Mouse (Mus musculus): ENCODE measurements around the gene Polm. TPM values are rescaled to one million over a fixed set of nuclear protein-coding genes. Genes with fewer than 3 reads are reported as not detected.

Gene Polm
- total and polyA plus RNA-seq, 2 experiments from 2014 or later: 6.2 to 10.7 TPM

DNA sequence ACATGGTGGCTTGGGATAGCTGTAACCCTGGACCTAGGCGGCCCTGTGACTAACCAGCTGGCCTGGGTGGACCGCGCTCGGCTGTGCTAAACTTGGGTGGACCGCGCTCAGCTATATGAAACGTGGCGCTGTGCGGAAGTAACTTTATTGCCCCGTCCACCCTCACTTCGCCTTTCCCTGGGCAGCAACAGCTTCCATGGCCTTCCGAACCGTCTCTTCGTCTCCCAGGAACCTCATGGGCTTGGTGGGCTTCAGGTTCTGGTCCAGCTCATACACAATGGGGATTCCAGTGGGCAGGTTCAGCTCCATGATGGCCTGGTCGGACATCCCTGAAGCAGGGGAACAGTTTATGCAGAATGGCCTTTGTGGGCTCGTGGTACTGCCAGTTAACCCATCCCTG lies 36.3 kb downstream of the Polm start:
- H3K27ac ChIP-seq (ENCODE audit: low read depth, low read length): no peak overlapping the region
- no peak for TF ChIP-seq CTCF (IDR thresholded peaks at IDR 0.05)
- no peak for DNase-seq (ENCODE audit: low spot score)
- H3K4me2 ChIP-seq (ENCODE audit: low read depth, low read length, poor library complexity, severe bottlenecking): no peak overlapping the region
- H3K4me1 ChIP-seq (ENCODE audit: insufficient read depth, low read length): 0 out of 2 replicates have a peak, but pooled peaks cover 5% of the 10 kb centered on the region
- H3K9ac ChIP-seq (replicated peaks; ENCODE audit: low read length, poor library complexity, severe bottlenecking): no peak overlapping the region
- 95% methylated on average over 16 of the region's 16 CpGs for WGBS
- no peak overlapping the region for H3K4me3 ChIP-seq (ENCODE audit: low read depth, low read length)
- ATAC-seq (ENCODE audit: low FRiP score): no peak
- peaks cover 48% of the 10 kb centered on the region for H3K36me3 ChIP-seq (ENCODE audit: insufficient read depth, low read length)
- no peaks in the 10 kb centered on the region for H3K27me3 ChIP-seq (ENCODE audit: insufficient read depth, low read length)
- H3K9me3 ChIP-seq (ENCODE audit: low read length): no peaks in the 10 kb centered on the region

DNA sequence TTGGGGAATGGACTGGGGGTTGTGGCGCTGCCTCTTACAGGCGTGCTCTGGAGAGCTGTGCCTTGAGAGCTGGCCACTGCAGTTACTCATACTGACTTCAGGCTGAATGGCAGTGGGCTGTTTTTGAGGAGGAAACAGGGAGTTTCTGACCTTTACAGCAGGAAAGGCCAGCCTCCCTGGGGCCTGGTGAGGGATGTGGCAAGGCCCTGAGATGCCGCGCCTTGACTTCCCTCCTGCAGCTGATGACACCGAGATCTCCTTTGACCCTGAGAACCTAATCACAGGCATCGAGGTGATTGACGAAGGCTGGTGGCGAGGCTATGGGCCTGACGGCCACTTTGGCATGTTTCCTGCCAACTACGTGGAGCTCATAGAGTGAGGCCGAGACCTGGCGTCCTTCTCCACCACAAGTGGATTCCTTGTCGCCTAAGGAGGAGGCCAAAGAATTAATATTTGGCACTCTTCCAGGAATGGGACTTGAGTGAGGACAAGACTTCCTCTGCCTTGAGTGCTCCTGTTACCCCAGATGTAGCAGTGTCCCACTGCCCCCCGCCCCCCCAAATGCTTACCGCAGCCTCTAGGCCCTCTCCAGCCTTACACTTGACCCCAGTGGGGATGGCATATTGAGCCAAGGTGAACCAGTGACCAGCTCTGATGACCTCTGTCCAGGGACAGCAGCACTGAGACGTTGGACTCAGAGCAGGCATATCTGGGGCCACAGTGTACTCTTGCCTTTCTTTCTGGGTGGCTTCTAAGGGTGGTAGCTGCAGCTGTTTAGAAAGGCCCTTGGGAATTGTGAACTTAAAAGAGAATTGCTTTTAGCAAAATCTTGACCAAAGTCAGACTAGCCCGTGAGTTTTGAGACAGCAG lies 38.0 kb downstream of the Polm start:
- no peak for DNase-seq (ENCODE audit: low spot score)
- peaks cover 63% of the 10 kb centered on the region for H3K36me3 ChIP-seq (ENCODE audit: insufficient read depth, low read length)

DNA sequence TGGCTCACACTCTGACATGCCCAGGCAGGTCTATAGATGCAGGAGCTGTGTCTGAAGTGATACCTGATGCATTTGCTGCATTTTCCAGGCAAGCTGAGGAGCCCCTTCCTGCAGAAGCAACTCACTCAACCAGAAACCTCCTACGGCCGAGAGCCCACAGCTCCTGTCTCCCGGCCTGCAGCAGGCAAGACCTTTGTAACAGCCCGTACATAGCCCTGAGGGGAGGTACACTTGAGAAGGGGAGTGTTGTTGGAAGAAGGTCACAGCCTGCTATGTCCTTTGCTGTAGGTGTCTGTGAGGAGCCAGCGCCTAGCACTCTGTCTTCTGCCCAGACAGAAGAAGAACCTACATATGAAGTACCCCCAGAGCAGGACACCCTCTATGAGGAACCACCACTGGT lies 39.9 kb downstream of the Polm start:
- no peak for DNase-seq (ENCODE audit: low spot score)
- TF ChIP-seq CTCF (IDR thresholded peaks at IDR 0.05): no peak
- H3K4me1 ChIP-seq (ENCODE audit: insufficient read depth, low read length): no peaks in the 10 kb centered on the region
- 93% methylated on average over 5 of the region's 5 CpGs for WGBS
- no peak for ATAC-seq (ENCODE audit: low FRiP score)
- H3K4me3 ChIP-seq (ENCODE audit: low read depth, low read length): no peak overlapping the region
- H3K4me2 ChIP-seq (ENCODE audit: low read depth, low read length, poor library complexity, severe bottlenecking): no peak overlapping the region
- peaks cover 78% of the 10 kb centered on the region for H3K36me3 ChIP-seq (ENCODE audit: insufficient read depth, low read length)
- H3K9me3 ChIP-seq (ENCODE audit: low read length): no peaks in the 10 kb centered on the region
- H3K27me3 ChIP-seq (ENCODE audit: insufficient read depth, low read length): no peaks in the 10 kb centered on the region
- H3K9ac ChIP-seq (replicated peaks; ENCODE audit: low read length, poor library complexity, severe bottlenecking): no peak overlapping the region
- no peak overlapping the region for H3K27ac ChIP-seq (ENCODE audit: low read depth, low read length)

More for the DNA sequence above, 38.0 kb downstream of the Polm start:
- no peak overlapping the region for H3K9ac ChIP-seq (replicated peaks; ENCODE audit: low read length, poor library complexity, severe bottlenecking)
- TF ChIP-seq CTCF (IDR thresholded peaks at IDR 0.05): no peak
- no peak overlapping the region for H3K4me3 ChIP-seq (ENCODE audit: low read depth, low read length)
- no peak for ATAC-seq (ENCODE audit: low FRiP score)
- H3K27ac ChIP-seq (ENCODE audit: low read depth, low read length): no peak overlapping the region
- H3K9me3 ChIP-seq (ENCODE audit: low read length): no peaks in the 10 kb centered on the region
- WGBS: 90% methylated on average over 17 of the region's 17 CpGs
- H3K27me3 ChIP-seq (ENCODE audit: insufficient read depth, low read length): no peaks in the 10 kb centered on the region
- H3K4me1 ChIP-seq (ENCODE audit: insufficient read depth, low read length): 0 out of 2 replicates have a peak, but pooled peaks cover 5% of the 10 kb centered on the region
- H3K4me2 ChIP-seq (ENCODE audit: low read depth, low read length, poor library complexity, severe bottlenecking): no peak overlapping the region

- 62% methylated on average over 11 of the region's 11 CpGs for WGBS
- Histone ChIP-seq H3K9ac (replicated peaks; ENCODE audit: low read length, poor library complexity, severe bottlenecking) (no peak overlapping the region), H3K9me3 (ENCODE audit: low read length) (no peaks in the 10 kb centered on the region), H3K27me3 (ENCODE audit: insufficient read depth, low read length) (no peaks in the 10 kb centered on the region), H3K36me3 (ENCODE audit: insufficient read depth, low read length) (peaks cover 83% of the 10 kb centered on the region), H3K4me3 (ENCODE audit: low read depth, low read length) (no peak overlapping the region), H3K27ac (ENCODE audit: low read depth, low read length) (no peak overlapping the region), H3K4me2 (ENCODE audit: low read depth, low read length, poor library complexity, severe bottlenecking) (no peak overlapping the region), H3K4me1 (ENCODE audit: insufficient read depth, low read length) (no peaks in the 10 kb centered on the region)
- ATAC-seq (ENCODE audit: low FRiP score) (no peak), DNase-seq (ENCODE audit: low spot score) (no peak)
- no peak for TF ChIP-seq CTCF (IDR thresholded peaks at IDR 0.05)
These were observed 40.4 kb downstream of the Polm start for GRCm38 (mm10) chr11:5797371-5797770.

DNA sequence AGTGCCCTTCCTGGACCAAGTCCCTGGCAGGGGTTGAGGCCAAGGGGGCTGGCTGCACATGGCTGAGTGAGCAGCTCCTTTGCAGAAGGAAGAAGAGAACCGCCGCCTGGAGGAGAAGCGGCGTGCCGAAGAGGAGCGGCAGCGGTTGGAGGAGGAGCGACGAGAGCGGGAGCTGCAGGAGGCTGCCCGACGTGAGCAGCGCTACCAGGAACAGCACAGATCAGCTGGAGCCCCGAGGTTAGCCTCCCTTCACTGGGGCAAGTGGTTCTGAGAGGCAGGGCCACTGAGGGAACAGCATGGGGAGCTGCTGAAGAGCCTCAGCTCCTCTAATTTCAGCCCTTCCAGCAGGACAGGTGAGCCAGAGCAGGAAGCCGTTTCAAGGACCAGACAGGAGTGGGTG lies 40.9 kb downstream of the Polm start:
- no peaks in the 10 kb centered on the region for H3K9me3 ChIP-seq (ENCODE audit: low read length)
- DNase-seq (ENCODE audit: low spot score) (no peak), ATAC-seq (ENCODE audit: low FRiP score) (no peak)
- no peaks in the 10 kb centered on the region for H3K27me3 ChIP-seq (ENCODE audit: insufficient read depth, low read length)
- H3K4me2 ChIP-seq (ENCODE audit: low read depth, low read length, poor library complexity, severe bottlenecking): no peak overlapping the region
- H3K27ac ChIP-seq (ENCODE audit: low read depth, low read length): no peak overlapping the region
- 84% methylated on average over 15 of the region's 15 CpGs for WGBS
- peaks cover 88% of the 10 kb centered on the region for H3K36me3 ChIP-seq (ENCODE audit: insufficient read depth, low read length)
- H3K4me3 ChIP-seq (ENCODE audit: low read depth, low read length): no peak overlapping the region
- no peaks in the 10 kb centered on the region for H3K4me1 ChIP-seq (ENCODE audit: insufficient read depth, low read length)
- TF ChIP-seq CTCF (IDR thresholded peaks at IDR 0.05): no peak
- H3K9ac ChIP-seq (replicated peaks; ENCODE audit: low read length, poor library complexity, severe bottlenecking): no peak overlapping the region

GRCm38 (mm10) chr11:5795706-5796105 lies 42.1 kb downstream of the Polm start:
- Histone ChIP-seq H3K27me3 (ENCODE audit: insufficient read depth, low read length) (no peaks in the 10 kb centered on the region), H3K36me3 (ENCODE audit: insufficient read depth, low read length) (peaks cover 82% of the 10 kb centered on the region), H3K27ac (ENCODE audit: low read depth, low read length) (no peak overlapping the region), H3K9me3 (ENCODE audit: low read length) (no peaks in the 10 kb centered on the region), H3K9ac (replicated peaks; ENCODE audit: low read length, poor library complexity, severe bottlenecking) (no peak overlapping the region), H3K4me2 (ENCODE audit: low read depth, low read length, poor library complexity, severe bottlenecking) (no peak overlapping the region), H3K4me1 (ENCODE audit: insufficient read depth, low read length) (no peaks in the 10 kb centered on the region), H3K4me3 (ENCODE audit: low read depth, low read length) (no peak overlapping the region)
- 85% methylated on average over 7 of the region's 7 CpGs for WGBS
- no peak for TF ChIP-seq CTCF (IDR thresholded peaks at IDR 0.05)
- DNase-seq (ENCODE audit: low spot score) (peak; percentile 39), ATAC-seq (ENCODE audit: low FRiP score) (no peak)
